Mouse (Mus musculus) limb, embryonic 14.5 days (tissue): ENCODE data around the gene Cyct. TPM values are rescaled to one million over a fixed set of nuclear protein-coding genes. Genes with fewer than 3 reads are reported as not detected.

ENCODE experiments used
- ATAC-seq: fragments of 200-750 bp; cut with Nextera tagmentation; 2 replicates; pipeline ENCODE4 v1.8.0; 2017; ENCODE audit warnings: low read depth, moderate number of reproducible peaks, moderate TSS enrichment; ENCODE audit not compliant: low FRiP score
- DNase-seq: peaks from one replicate; pipeline ENCODE4 v3.0.0-alpha.2; 2015; ENCODE audit warnings: low spot score
- H3K27ac ChIP-seq: fragments of 300-500 bp; sonication (generic); replicated peaks from 2 replicates; pipeline ENCODE4 v1.5.1; 2014; ENCODE audit warnings: low read depth, mild to moderate bottlenecking, low read length, moderate library complexity, mixed read lengths
- H3K27me3 ChIP-seq: fragments of 300-500 bp; sonication (generic); 2 replicates; pipeline ENCODE4 v1.6.1; 2014; ENCODE audit warnings: low read length, mixed read lengths; ENCODE audit not compliant: control insufficient read depth, insufficient read depth
- H3K36me3 ChIP-seq: fragments of 300-500 bp; sonication (generic); 2 replicates; pipeline ENCODE4 v1.6.1; 2014; ENCODE audit warnings: mild to moderate bottlenecking, low read length, moderate library complexity, mixed read lengths; ENCODE audit not compliant: control insufficient read depth, insufficient read depth
- H3K4me1 ChIP-seq: fragments of 300-500 bp; sonication (generic); 2 replicates; pipeline ENCODE4 v1.6.1; 2014; ENCODE audit warnings: antibody characterized with exemption, low read length, mixed read lengths; ENCODE audit not compliant: control insufficient read depth, insufficient read depth
- H3K4me2 ChIP-seq: fragments of 300-500 bp; sonication (generic); replicated peaks from 2 replicates; pipeline ENCODE4 v1.6.1; 2014; ENCODE audit warnings: low read depth, mild to moderate bottlenecking, low read length, moderate library complexity; ENCODE audit not compliant: severe bottlenecking
- H3K4me3 ChIP-seq: fragments of 300-500 bp; sonication (generic); replicated peaks from 2 replicates; pipeline ENCODE4 v1.5.1; 2014; ENCODE audit warnings: low read length
- H3K9ac ChIP-seq: fragments of 300-500 bp; sonication (generic); 2 replicates; pipeline ENCODE4 v1.6.1; 2014; ENCODE audit warnings: mild to moderate bottlenecking, low read depth, low read length, moderate library complexity; ENCODE audit not compliant: severe bottlenecking
- H3K9me3 ChIP-seq: fragments of 300-500 bp; sonication (generic); 2 replicates; pipeline ENCODE4 v1.6.1; 2016; ENCODE audit warnings: low read length; ENCODE audit not compliant: control insufficient read depth
- POLR2A ChIP-seq: fragments of 200-500 bp; IDR thresholded peaks from 2 replicates; pipeline ENCODE4 v1.8.0; 2012; ENCODE audit warnings: inconsistent platforms, mild to moderate bottlenecking, moderate library complexity, borderline replicate concordance; ENCODE audit not compliant: insufficient read depth, insufficient read length; ENCODE audit errors: extremely low read depth
- WGBS: fragments of 180-500 bp; shearing (Covaris S2); extraction: QIAGEN DNeasy Blood & Tissue Kit; methylation state at CpG from one replicate; pipeline ENCODE4 v1.1.7; 2014; 5-methylcytosine and 5-hydroxymethylcytosine counted together
- polyA plus RNA-seq, 2 experiments: library from polyadenylated mRNA; depleted of rRNA in 1 of 2; stranded (reverse) in 1 of 2; unstranded in 1 of 2; fragments of >200 nt; fragmentation: Nextera tagmentation in 1 of 2; extraction: Ambion mirVana in 1 of 2; gene quantifications; 2 replicates each; pipeline versions ENCODE4 v1.2.1 to v1.2.3; 2012 to 2014

The Cyct gene
- polyA plus RNA-seq (2012; rRNA removed) = 0.13 and 0.14 TPM in 2 replicates
- 0.30 TPM in 1 of 2 replicates, not detected in the other for polyA plus RNA-seq (2014; fragmentation: Nextera tagmentation; extraction: Ambion mirVana)

- TF ChIP-seq POLR2A = no peak
- Histone ChIP-seq H3K9ac (no peak within 1 kb of the TSS), H3K27ac (no peak within 1 kb of the TSS), H3K4me3 (no peak within 1 kb of the TSS), H3K4me1 (no peaks in the 10 kb centered on the region), H3K9me3 (no peaks in the 10 kb centered on the region), H3K36me3 (no peaks in the 10 kb centered on the region), H3K4me2 (no peak within 1 kb of the TSS), H3K27me3 (no peaks in the 10 kb centered on the region)
- no peak for ATAC-seq
- no peak for DNase-seq
- WGBS = 82% methylated on average over 11 of the region's 11 CpGs
Measured at GRCm38 (mm10) chr2:76360226-76360625, at the start of gene Cyct. Gene Cyct, minus strand, starts transcription at chr2:76360450.

DNA sequence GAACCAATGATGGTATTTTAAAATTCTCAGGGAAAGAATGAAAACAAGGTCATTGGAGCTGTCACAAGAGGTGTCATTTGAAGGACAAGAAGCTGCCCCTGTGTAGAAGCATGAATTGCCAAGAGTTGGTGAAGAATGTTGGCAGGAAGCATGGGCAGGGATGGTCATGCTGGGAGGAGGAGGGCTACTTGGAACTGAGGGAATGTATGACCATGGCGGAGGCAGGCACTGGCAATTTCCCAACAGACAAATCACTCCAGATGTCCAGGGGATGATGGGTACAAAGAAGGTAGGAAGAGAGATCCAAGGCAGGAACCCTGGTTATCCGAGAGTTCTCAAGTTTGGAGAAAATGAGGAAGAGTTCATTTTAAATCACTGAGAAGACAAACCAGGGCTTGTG lies 49.7 kb upstream of the Cyct start:
- Histone ChIP-seq H3K4me1 (peaks cover 8% of the 10 kb centered on the region), H3K9me3 (no peaks in the 10 kb centered on the region), H3K27ac (no peak overlapping the region), H3K4me2 (no peak overlapping the region), H3K9ac (no peak overlapping the region), H3K27me3 (no peaks in the 10 kb centered on the region), H3K4me3 (no peak overlapping the region), H3K36me3 (no peaks in the 10 kb centered on the region)
- 91% methylated on average over 2 of the region's 2 CpGs for WGBS
- TF ChIP-seq POLR2A = no peak
- no peak for DNase-seq
- ATAC-seq = no peak

- WGBS = 59% methylated on average over 1 of the region's 1 CpGs
- no peaks in the 10 kb centered on the region for H3K36me3 ChIP-seq
- no peak for TF ChIP-seq POLR2A
- no peak overlapping the region for H3K9ac ChIP-seq
- peaks cover 8% of the 10 kb centered on the region for H3K4me1 ChIP-seq
- H3K4me2 ChIP-seq = no peak overlapping the region
- no peak for DNase-seq
- H3K27ac ChIP-seq = no peak overlapping the region
- no peaks in the 10 kb centered on the region for H3K27me3 ChIP-seq
- no peaks in the 10 kb centered on the region for H3K9me3 ChIP-seq
- H3K4me3 ChIP-seq = no peak overlapping the region
- ATAC-seq = no peak
Measured at GRCm38 (mm10) chr2:76409526-76409925, 49.3 kb upstream of the Cyct start.

DNA sequence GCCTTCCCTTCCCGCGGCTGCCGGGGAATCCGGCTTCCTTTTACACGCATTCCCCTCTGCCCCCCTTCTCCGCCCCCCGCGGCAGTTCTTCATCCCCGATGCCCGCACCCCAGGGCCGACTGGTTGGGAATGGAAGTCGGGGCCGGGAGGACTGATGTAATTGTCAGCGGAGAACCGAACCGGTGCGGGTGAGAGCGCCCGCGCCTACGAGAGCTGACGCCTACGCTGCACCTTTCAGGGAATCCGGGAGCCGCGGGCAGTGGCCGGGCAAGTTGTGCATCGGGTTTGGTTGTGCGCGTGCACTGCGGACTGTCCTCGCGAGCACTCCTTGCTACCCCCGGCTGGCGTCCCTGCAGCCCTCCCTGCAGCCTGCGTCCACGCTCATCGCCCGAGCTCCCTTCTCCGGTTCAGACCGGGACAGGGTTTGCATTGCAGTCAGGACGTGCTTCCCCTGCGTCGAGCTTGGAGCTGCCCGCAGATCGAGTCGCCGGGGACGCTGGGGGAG lies 46.7 kb upstream of the Cyct start:
- H3K36me3 ChIP-seq = no peaks in the 10 kb centered on the region
- H3K4me1 ChIP-seq = peaks cover 8% of the 10 kb centered on the region
- H3K27me3 ChIP-seq = no peaks in the 10 kb centered on the region
- no peak for TF ChIP-seq POLR2A
- H3K4me2 ChIP-seq = peak overlapping the region; percentile 77
- 2% methylated on average over 29 of the region's 49 CpGs for WGBS
- H3K9ac ChIP-seq = peak overlapping the region; percentile 77
- ATAC-seq (peak; percentile 51), DNase-seq (peak; percentile 42)
- peak overlapping the region; percentile 55 for H3K27ac ChIP-seq
- no peaks in the 10 kb centered on the region for H3K9me3 ChIP-seq
- peak overlapping the region; percentile 93 for H3K4me3 ChIP-seq

DNA sequence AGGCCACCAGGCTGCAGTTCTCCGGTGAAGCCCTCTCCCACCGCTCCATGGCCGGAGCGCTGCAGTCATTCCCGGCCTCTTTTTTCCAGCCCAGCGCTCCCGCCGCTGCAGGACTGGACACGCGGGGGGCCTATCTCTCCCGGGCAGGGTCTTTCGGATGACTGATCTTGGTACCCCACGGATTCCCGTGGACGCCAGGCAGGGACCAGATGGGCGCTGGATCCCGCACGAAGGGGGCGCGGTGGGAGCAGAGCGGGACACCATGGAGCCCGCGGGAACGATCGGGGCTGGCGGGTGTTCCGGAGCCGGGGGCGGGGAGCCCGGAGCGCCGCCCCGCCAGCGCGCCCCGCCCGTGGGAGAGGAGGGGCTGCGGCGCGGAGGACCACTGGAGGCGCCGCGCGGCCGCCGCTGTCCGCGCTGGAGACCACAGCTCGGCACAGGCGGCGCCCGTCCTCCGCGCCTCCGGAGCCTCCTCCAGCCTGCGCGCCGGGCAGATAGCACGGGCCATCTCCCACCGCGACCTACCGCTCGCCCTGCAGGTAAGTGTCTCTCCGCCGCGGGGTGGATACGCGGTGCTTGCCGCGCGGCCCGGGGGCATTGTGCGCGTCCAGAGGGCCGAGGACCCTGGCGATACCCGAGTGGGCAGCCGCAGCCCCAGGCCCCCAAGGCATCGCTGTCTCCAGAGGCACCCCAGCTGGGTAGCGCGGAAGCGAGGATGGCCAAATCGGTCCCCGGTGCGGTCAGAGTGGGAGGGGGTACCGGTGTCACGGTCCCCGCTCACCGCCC lies 46.1 kb upstream of the Cyct start, which contains the start of gene Osbpl6:
Gene Osbpl6, plus strand, starts transcription at position 358 of the 786 bp plus-strand sequence.
- Histone ChIP-seq H3K4me1 (peaks cover 8% of the 10 kb centered on the region), H3K4me2 (peak within 1 kb of the TSS; percentile 77), H3K9ac (peak within 1 kb of the TSS; percentile 77), H3K4me3 (peak within 1 kb of the TSS; percentile 93), H3K36me3 (no peaks in the 10 kb centered on the region), H3K9me3 (no peaks in the 10 kb centered on the region), H3K27ac (peak within 1 kb of the TSS; percentile 55), H3K27me3 (no peaks in the 10 kb centered on the region)
- DNase-seq (peak; percentile 78), ATAC-seq (peak; percentile 91)
- 1% methylated on average over 39 of the region's 89 CpGs for WGBS
- TF ChIP-seq POLR2A = 0 out of 2 replicates have a peak, but pooled peaks have one; percentile 24
